Mouse (Mus musculus): ENCODE data around the gene Scn1b. TPM values are rescaled to one million over a fixed set of nuclear protein-coding genes. Genes with fewer than 3 reads are reported as not detected.

Gene Scn1b
- polyA plus RNA-seq, 1 experiment from 2014 or later: 2.7 TPM

DNA sequence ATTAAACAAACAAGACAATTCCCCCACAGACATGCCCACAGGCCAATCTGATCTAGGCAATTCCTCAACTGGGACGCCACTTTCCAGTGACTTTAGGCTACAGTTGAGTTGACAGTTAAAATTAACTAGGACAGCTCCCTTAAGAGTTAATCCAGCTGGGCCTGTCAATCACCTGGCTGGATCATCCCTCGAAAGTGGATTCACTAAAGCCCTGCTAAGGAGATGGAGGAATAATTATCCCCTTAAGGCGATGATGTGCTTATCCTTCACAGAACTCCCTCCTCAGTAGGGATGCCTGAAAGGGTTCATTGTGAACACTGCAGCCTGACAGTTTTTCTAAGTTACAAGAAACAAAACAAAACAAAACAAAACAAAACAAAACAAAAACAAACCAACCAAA, 46.2 kb downstream of the Scn1b start:
- no peak overlapping the region for H3K27ac ChIP-seq (ENCODE audit: low read depth, low read length)
- no peak for ATAC-seq
- H3K4me2 ChIP-seq (replicated peaks; ENCODE audit: low read depth): no peak overlapping the region
- H3K9me3 ChIP-seq (ENCODE audit: control insufficient read depth): no peaks in the 10 kb centered on the region
- TF ChIP-seq CTCF (IDR thresholded peaks at IDR 0.05; ENCODE audit: low read depth): no peak
- no peak overlapping the region for H3K9ac ChIP-seq (ENCODE audit: low read depth, low read length)
- H3K4me1 ChIP-seq (replicated peaks; ENCODE audit: control insufficient read depth, insufficient read depth, low read length): no peaks in the 10 kb centered on the region
- 70% methylated on average over 3 of the region's 3 CpGs for WGBS
- no peaks in the 10 kb centered on the region for H3K36me3 ChIP-seq (ENCODE audit: control insufficient read depth, insufficient read depth)
- no peaks in the 10 kb centered on the region for H3K27me3 ChIP-seq (replicated peaks; ENCODE audit: control insufficient read depth, insufficient read depth, low read length)
- H3K4me3 ChIP-seq (ENCODE audit: low read depth, low read length): no peak overlapping the region

GRCm38 (mm10) chr7:31079670-31080069, 47.1 kb downstream of the Scn1b start:
- Histone ChIP-seq H3K4me1 (replicated peaks; ENCODE audit: control insufficient read depth, insufficient read depth, low read length) (no peaks in the 10 kb centered on the region), H3K4me2 (replicated peaks; ENCODE audit: low read depth) (no peak overlapping the region), H3K27ac (ENCODE audit: low read depth, low read length) (no peak overlapping the region), H3K9ac (ENCODE audit: low read depth, low read length) (no peak overlapping the region), H3K36me3 (ENCODE audit: control insufficient read depth, insufficient read depth) (no peaks in the 10 kb centered on the region), H3K27me3 (replicated peaks; ENCODE audit: control insufficient read depth, insufficient read depth, low read length) (no peaks in the 10 kb centered on the region), H3K9me3 (ENCODE audit: control insufficient read depth) (no peaks in the 10 kb centered on the region), H3K4me3 (ENCODE audit: low read depth, low read length) (no peak overlapping the region)
- no peak for TF ChIP-seq CTCF (IDR thresholded peaks at IDR 0.05; ENCODE audit: low read depth)
- WGBS: 84% methylated on average over 8 of the region's 8 CpGs
- no peak for ATAC-seq

DNA sequence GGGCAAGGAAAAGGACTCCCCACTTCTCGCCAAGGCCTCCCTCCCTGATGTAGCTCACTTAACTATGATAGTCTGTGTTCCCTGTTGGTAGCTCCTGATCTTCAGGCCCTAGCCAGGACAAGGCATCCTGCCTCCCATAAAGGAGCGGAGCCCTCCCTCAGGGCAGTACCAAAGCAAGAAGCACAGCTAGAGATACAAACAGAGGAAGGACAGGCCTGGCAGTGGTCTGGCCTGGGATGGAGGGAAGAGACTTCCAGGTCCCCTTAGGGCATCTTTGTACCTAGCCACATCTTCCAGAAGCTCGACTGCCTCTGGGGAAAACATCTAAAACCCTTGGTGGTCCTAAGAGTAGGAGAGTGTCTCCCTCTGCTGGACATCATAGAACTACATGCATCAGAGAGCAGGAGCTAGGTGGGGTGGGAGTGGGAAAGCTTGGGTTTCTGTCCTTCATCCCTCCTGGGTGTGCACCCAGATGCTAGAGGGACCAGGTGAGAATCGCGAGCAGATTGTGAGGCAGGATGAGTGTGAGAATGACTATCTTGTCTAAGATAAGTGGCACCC, 48.8 kb downstream of the Scn1b start:
- ATAC-seq: no peak
- peak; percentile 91 for TF ChIP-seq CTCF (IDR thresholded peaks at IDR 0.05; ENCODE audit: low read depth)
- WGBS: 43% methylated on average over 5 of the region's 5 CpGs
- Histone ChIP-seq H3K27me3 (replicated peaks; ENCODE audit: control insufficient read depth, insufficient read depth, low read length) (no peaks in the 10 kb centered on the region), H3K36me3 (ENCODE audit: control insufficient read depth, insufficient read depth) (no peaks in the 10 kb centered on the region), H3K4me1 (replicated peaks; ENCODE audit: control insufficient read depth, insufficient read depth, low read length) (no peaks in the 10 kb centered on the region), H3K4me3 (ENCODE audit: low read depth, low read length) (no peak overlapping the region), H3K27ac (ENCODE audit: low read depth, low read length) (no peak overlapping the region), H3K4me2 (replicated peaks; ENCODE audit: low read depth) (no peak overlapping the region), H3K9ac (ENCODE audit: low read depth, low read length) (no peak overlapping the region), H3K9me3 (ENCODE audit: control insufficient read depth) (no peaks in the 10 kb centered on the region)

DNA sequence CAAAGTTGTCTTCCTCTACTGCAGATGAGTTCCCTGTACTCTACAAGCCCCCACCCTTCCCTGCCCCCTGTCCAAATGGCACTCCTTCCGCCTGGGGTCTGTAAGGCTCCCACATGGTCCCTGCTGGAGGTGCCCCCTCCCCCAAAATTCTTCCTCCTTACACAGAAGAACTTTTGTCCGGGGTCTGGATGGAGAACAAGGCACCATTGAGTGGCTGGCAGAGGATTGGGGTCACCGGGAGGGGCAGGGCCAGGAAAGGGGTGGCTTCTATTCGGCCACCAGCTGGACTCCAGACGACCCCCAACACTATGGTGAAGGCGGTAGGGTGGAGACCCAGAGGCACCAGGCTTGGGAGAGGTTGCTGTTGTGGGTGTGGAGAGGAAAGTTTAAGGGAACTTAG, 49.3 kb downstream of the Scn1b start:
- Histone ChIP-seq H3K27me3 (replicated peaks; ENCODE audit: control insufficient read depth, insufficient read depth, low read length) (no peaks in the 10 kb centered on the region), H3K27ac (ENCODE audit: low read depth, low read length) (no peak overlapping the region), H3K36me3 (ENCODE audit: control insufficient read depth, insufficient read depth) (no peaks in the 10 kb centered on the region), H3K4me3 (ENCODE audit: low read depth, low read length) (no peak overlapping the region), H3K4me1 (replicated peaks; ENCODE audit: control insufficient read depth, insufficient read depth, low read length) (no peaks in the 10 kb centered on the region; the same call in 1 of the 2 replicates), H3K9ac (ENCODE audit: low read depth, low read length) (no peak overlapping the region), H3K9me3 (ENCODE audit: control insufficient read depth) (no peaks in the 10 kb centered on the region), H3K4me2 (replicated peaks; ENCODE audit: low read depth) (no peak overlapping the region)
- WGBS: 61% methylated on average over 6 of the region's 6 CpGs
- no peak for ATAC-seq
- no peak for TF ChIP-seq CTCF (IDR thresholded peaks at IDR 0.05; ENCODE audit: low read depth)

DNA sequence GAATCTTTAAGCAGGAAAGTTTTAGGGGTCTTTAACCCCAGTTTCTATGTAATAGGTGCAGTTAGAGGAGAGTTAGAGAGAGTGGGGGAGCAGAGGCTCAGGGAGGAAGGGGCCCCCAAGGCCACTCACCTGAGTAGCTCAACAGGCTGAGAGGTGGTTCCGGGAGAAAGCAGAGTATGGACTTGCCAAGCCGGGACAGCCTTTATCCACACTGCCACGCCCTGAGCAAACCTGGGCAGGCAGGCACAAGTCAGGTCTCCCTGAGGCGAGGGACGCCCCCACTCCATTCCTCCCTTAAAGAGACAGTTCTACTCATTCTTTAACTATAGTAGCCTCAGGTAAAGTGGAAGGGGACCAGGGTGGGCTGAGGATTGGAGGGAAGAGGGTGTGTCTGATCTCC, 50.3 kb downstream of the Scn1b start, which contains the start of gene Fxyd3:
Gene Fxyd3 (minus strand): TSS at position 213 of the 400 bp plus-strand sequence.
- WGBS: 23% methylated on average over 5 of the region's 5 CpGs
- peak; percentile 52 for ATAC-seq
- Histone ChIP-seq H3K36me3 (ENCODE audit: control insufficient read depth, insufficient read depth) (no peaks in the 10 kb centered on the region), H3K4me3 (ENCODE audit: low read depth, low read length) (no peak within 1 kb of the TSS), H3K27me3 (replicated peaks; ENCODE audit: control insufficient read depth, insufficient read depth, low read length) (no peaks in the 10 kb centered on the region), H3K4me1 (replicated peaks; ENCODE audit: control insufficient read depth, insufficient read depth, low read length) (no peaks in the 10 kb centered on the region; the same call in 1 of the 2 replicates), H3K9me3 (ENCODE audit: control insufficient read depth) (no peaks in the 10 kb centered on the region), H3K4me2 (replicated peaks; ENCODE audit: low read depth) (peak within 1 kb of the TSS; percentile 21; the same call in 1 of the 2 replicates), H3K27ac (ENCODE audit: low read depth, low read length) (no peak within 1 kb of the TSS), H3K9ac (ENCODE audit: low read depth, low read length) (no peak within 1 kb of the TSS)
- TF ChIP-seq CTCF (IDR thresholded peaks at IDR 0.05; ENCODE audit: low read depth): no peak

GRCm38 (mm10) chr7:31074713-31075069, 52.1 kb downstream of the Scn1b start:
- Histone ChIP-seq H3K4me2 (replicated peaks; ENCODE audit: low read depth) (no peak overlapping the region), H3K9me3 (ENCODE audit: control insufficient read depth) (no peaks in the 10 kb centered on the region), H3K9ac (ENCODE audit: low read depth, low read length) (no peak overlapping the region), H3K36me3 (ENCODE audit: control insufficient read depth, insufficient read depth) (no peaks in the 10 kb centered on the region), H3K4me1 (replicated peaks; ENCODE audit: control insufficient read depth, insufficient read depth, low read length) (no peaks in the 10 kb centered on the region; the same call in 1 of the 2 replicates), H3K4me3 (ENCODE audit: low read depth, low read length) (no peak overlapping the region), H3K27me3 (replicated peaks; ENCODE audit: control insufficient read depth, insufficient read depth, low read length) (no peaks in the 10 kb centered on the region), H3K27ac (ENCODE audit: low read depth, low read length) (no peak overlapping the region)
- ATAC-seq: no peak
- 58% methylated on average over 5 of the region's 5 CpGs for WGBS
- TF ChIP-seq CTCF (IDR thresholded peaks at IDR 0.05; ENCODE audit: low read depth): no peak

All from intestine, postnatal 0 days (tissue).